Mouse (Mus musculus) ES-E14 (cell line): ENCODE data around the gene Grin2c.

ENCODE experiments used
- CHD2 ChIP-seq: IDR thresholded peaks from 2 replicates; pipeline ENCODE4 v1.6.1; 2014; ENCODE audit warnings: mild to moderate bottlenecking, low read depth, low read length, inconsistent platforms
- HCFC1 ChIP-seq: IDR thresholded peaks from 2 replicates; pipeline ENCODE4 v1.6.1; 2012; ENCODE audit warnings: low read length, inconsistent platforms, borderline replicate concordance; ENCODE audit not compliant: insufficient read depth
- ZC3H11A ChIP-seq: IDR thresholded peaks from 2 replicates; pipeline ENCODE4 v1.6.1; 2012; ENCODE audit warnings: low read depth, mild to moderate bottlenecking, inconsistent platforms, low read length, borderline replicate concordance

DNA sequence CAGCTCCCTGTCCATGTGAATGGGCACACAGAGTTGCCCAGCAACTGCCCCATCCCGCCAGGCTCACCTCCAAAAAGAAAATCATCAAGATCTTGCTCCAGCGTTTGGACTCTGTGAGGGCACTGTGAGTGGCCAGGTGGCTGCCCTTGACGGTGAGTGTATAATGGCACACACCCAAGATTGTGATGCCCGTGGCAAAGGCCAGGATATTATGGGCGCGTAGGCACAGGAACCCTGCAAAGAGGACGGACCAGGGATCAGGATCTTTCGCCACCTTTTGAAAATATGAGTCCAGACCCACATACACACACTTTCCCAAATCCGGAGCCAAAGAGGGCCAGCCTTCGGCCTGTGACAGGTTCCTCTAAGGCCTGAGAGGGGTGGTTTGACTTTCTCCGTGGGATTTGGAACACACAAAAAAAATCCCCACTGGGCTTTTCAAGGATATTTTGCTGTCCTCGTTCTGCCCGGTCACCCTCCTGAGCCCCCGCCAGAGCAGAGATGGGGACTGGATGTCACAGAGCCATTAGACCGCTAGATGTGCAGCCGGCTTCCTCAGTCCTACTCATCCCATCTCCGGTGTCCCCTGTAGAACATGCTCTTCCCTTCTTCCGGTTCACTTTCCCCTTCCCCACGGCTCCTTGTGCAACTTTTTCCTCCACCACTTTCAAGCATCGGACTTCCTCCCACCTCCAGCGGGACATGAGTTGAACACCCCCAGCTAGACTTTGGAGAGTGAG lies 29.6 kb upstream of the Grin2c start:
- TF ChIP-seq ZC3H11A (no peak), HCFC1 (no peak), CHD2 (no peak)
